Mouse (Mus musculus) neural tube, embryonic 15.5 days (tissue): ENCODE data around the gene Cep41. TPM values are rescaled to one million over a fixed set of nuclear protein-coding genes. Genes with fewer than 3 reads are reported as not detected.

Source experiments
- microRNA counts: library from miRNA; unstranded; fragments of <30 nt; microRNA quantifications from one replicate; lab custom pipeline; 2016
- microRNA-seq: library from miRNA; unstranded; fragments of <30 nt; microRNA quantifications from one replicate; pipeline ENCODE4, GENCODE M21; 2017
- polyA plus RNA-seq: library from polyadenylated mRNA; unstranded; fragments of >200 nt; fragmentation: Nextera tagmentation; extraction: Ambion mirVana; gene quantifications from 2 replicates; pipeline ENCODE4 v1.2.1, GENCODE M21; 2015

The Cep41 gene
- polyA plus RNA-seq, 1 experiment from 2014 or later, result 11.6 TPM

MicroRNA genes within 50 kb of the gene (microRNA counts, 519-probe panel; counts per million panel counts)
- microRNA mmu-miR-335-3p (lab: Ali Mortazavi, UCI), result 2,632 counts per million, percentile 61 among the panel's probes with 10 or more counts
- 4,031 counts per million, percentile 94 among the panel's probes with 10 or more counts for microRNA mmu-miR-335-5p (lab: Ali Mortazavi, UCI)

Small RNA genes within 50 kb of the gene (microRNA-seq; reads per million reads assigned to microRNA genes)
- 22,000 reads per million, percentile 98 among the genes with 10 or more reads in this experiment for gene Mir335

Other genes starting within 250 kb of the Cep41 start
- gene Tmem209, start 184.0 kb downstream of the Cep41 start, polyA plus RNA-seq, result 21.1 and 29.6 TPM in 2 replicates
- not detected in 2 replicates for gene Ssmem1, start 183.9 kb downstream of the Cep41 start, polyA plus RNA-seq
- gene Cpa2, start 152.2 kb downstream of the Cep41 start, polyA plus RNA-seq, result 11.3 and 20.3 TPM in 2 replicates
- 0.54 and 0.75 TPM in 2 replicates for gene Cpa4, start 125.4 kb downstream of the Cep41 start, polyA plus RNA-seq
- 0.11 TPM in 1 of 2 replicates, not detected in the other for gene Cpa5, start 82.7 kb downstream of the Cep41 start, polyA plus RNA-seq
- gene Cpa1, start 54.5 kb downstream of the Cep41 start, polyA plus RNA-seq, result 0.50 and 7.6 TPM in 2 replicates
- gene Mest, start 29.8 kb upstream of the Cep41 start, polyA plus RNA-seq, result 378 and 417 TPM in 2 replicates
- gene Copg2, start 203.0 kb upstream of the Cep41 start, polyA plus RNA-seq, result 27.4 and 31.2 TPM in 2 replicates
- 0.54 TPM in 1 of 2 replicates, not detected in the other for gene Tsga13, start 221.8 kb upstream of the Cep41 start, polyA plus RNA-seq